Mouse (Mus musculus) heart, embryonic 10.5 days (tissue): ENCODE data around the gene Rab3b. TPM values are rescaled to one million over a fixed set of nuclear protein-coding genes. Genes with fewer than 3 reads are reported as not detected.

Source experiments
- DNase-seq: peaks from one replicate; pipeline ENCODE4 v3.0.0-alpha.2; 2017; ENCODE audit warnings: low spot score
- H3K27ac ChIP-seq: fragments of 300-500 bp; sonication (generic); 2 replicates; pipeline ENCODE4 v1.5.1; 2016; ENCODE audit warnings: mild to moderate bottlenecking
- H3K27me3 ChIP-seq: fragments of 300-500 bp; sonication (generic); 2 replicates; pipeline ENCODE4 v1.6.1; 2016; ENCODE audit warnings: mild to moderate bottlenecking; ENCODE audit not compliant: poor library complexity, insufficient read depth, severe bottlenecking
- H3K36me3 ChIP-seq: fragments of 300-500 bp; sonication (generic); 2 replicates; pipeline ENCODE4 v1.6.1; 2016; ENCODE audit warnings: mild to moderate bottlenecking, moderate library complexity
- H3K4me1 ChIP-seq: fragments of 300-500 bp; sonication (generic); 2 replicates; pipeline ENCODE4 v1.6.1; 2016; ENCODE audit warnings: mild to moderate bottlenecking
- H3K4me3 ChIP-seq: fragments of 300-500 bp; sonication (generic); 2 replicates; pipeline ENCODE4 v1.5.1; 2016; ENCODE audit warnings: mild to moderate bottlenecking, moderate library complexity
- H3K9me3 ChIP-seq: fragments of 300-500 bp; sonication (generic); 2 replicates; pipeline ENCODE4 v1.6.1; 2016; ENCODE audit warnings: mild to moderate bottlenecking, moderate library complexity
- WGBS: fragments of 180-500 bp; shearing (Covaris S2); methylation state at CpG from one replicate; pipeline ENCODE4 v1.1.7; 2016; 5-methylcytosine and 5-hydroxymethylcytosine counted together
- polyA plus RNA-seq: library from polyadenylated mRNA; unstranded; fragments of >200 nt; fragmentation: Nextera tagmentation; extraction: Ambion mirVana; gene quantifications from 2 replicates; pipeline ENCODE4 v1.2.1, GENCODE M21; 2016

Gene Rab3b
- polyA plus RNA-seq, 1 experiment from 2014 or later = 15.7 TPM

- 80% methylated on average over 17 of the region's 17 CpGs for WGBS
- Histone ChIP-seq H3K36me3 (no peaks in the 10 kb centered on the region), H3K27ac (no peak overlapping the region), H3K9me3 (no peaks in the 10 kb centered on the region), H3K27me3 (no peaks in the 10 kb centered on the region; the same call in 1 of the 2 replicates), H3K4me1 (no peaks in the 10 kb centered on the region), H3K4me3 (no peak overlapping the region)
- DNase-seq = no peak
These were observed 62.0 kb downstream of the Rab3b start for GRCm38 (mm10) chr4:108940681-108941473.

GRCm38 (mm10) chr4:108942171-108942570 is 63.3 kb downstream of the Rab3b start:
- no peak overlapping the region for H3K4me3 ChIP-seq
- DNase-seq = no peak
- 79% methylated on average over 4 of the region's 4 CpGs for WGBS
- H3K27ac ChIP-seq = no peak overlapping the region
- H3K9me3 ChIP-seq = no peaks in the 10 kb centered on the region
- no peaks in the 10 kb centered on the region; the same call in 1 of the 2 replicates for H3K27me3 ChIP-seq
- H3K36me3 ChIP-seq = no peaks in the 10 kb centered on the region
- H3K4me1 ChIP-seq = no peaks in the 10 kb centered on the region

GRCm38 (mm10) chr4:108942986-108943720 is 64.3 kb downstream of the Rab3b start:
- no peaks in the 10 kb centered on the region for H3K4me1 ChIP-seq
- H3K27ac ChIP-seq = no peak overlapping the region
- no peaks in the 10 kb centered on the region for H3K9me3 ChIP-seq
- 83% methylated on average over 11 of the region's 11 CpGs for WGBS
- no peak for DNase-seq
- H3K27me3 ChIP-seq = no peaks in the 10 kb centered on the region; the same call in 1 of the 2 replicates
- H3K36me3 ChIP-seq = no peaks in the 10 kb centered on the region
- no peak overlapping the region for H3K4me3 ChIP-seq

GRCm38 (mm10) chr4:108949168-108949567 is 70.3 kb downstream of the Rab3b start:
- Histone ChIP-seq H3K27me3 (no peaks in the 10 kb centered on the region), H3K27ac (no peak overlapping the region), H3K4me3 (no peak overlapping the region), H3K4me1 (no peaks in the 10 kb centered on the region), H3K36me3 (no peaks in the 10 kb centered on the region), H3K9me3 (no peaks in the 10 kb centered on the region)
- DNase-seq = no peak
- WGBS = 89% methylated on average over 7 of the region's 7 CpGs

- no peaks in the 10 kb centered on the region for H3K4me1 ChIP-seq
- H3K27ac ChIP-seq = no peak overlapping the region
- H3K27me3 ChIP-seq = no peaks in the 10 kb centered on the region
- WGBS = 83% methylated on average over 1 of the region's 1 CpGs
- no peaks in the 10 kb centered on the region for H3K36me3 ChIP-seq
- H3K9me3 ChIP-seq = no peaks in the 10 kb centered on the region
- no peak overlapping the region for H3K4me3 ChIP-seq
- DNase-seq = no peak
These were observed 71.3 kb downstream of the Rab3b start for GRCm38 (mm10) chr4:108950201-108950600.

- Histone ChIP-seq H3K27ac (no peak overlapping the region), H3K4me1 (no peaks in the 10 kb centered on the region), H3K36me3 (no peaks in the 10 kb centered on the region), H3K9me3 (no peaks in the 10 kb centered on the region), H3K4me3 (no peak overlapping the region), H3K27me3 (no peaks in the 10 kb centered on the region)
- no peak for DNase-seq
- 88% methylated on average over 4 of the region's 4 CpGs for WGBS
These were observed 72.8 kb downstream of the Rab3b start for GRCm38 (mm10) chr4:108951663-108952062.

GRCm38 (mm10) chr4:108959696-108960095 is 80.8 kb downstream of the Rab3b start:
- DNase-seq = no peak
- H3K4me3 ChIP-seq = no peak overlapping the region
- H3K27me3 ChIP-seq = no peaks in the 10 kb centered on the region
- WGBS = 77% methylated on average over 3 of the region's 3 CpGs
- no peak overlapping the region for H3K27ac ChIP-seq
- H3K36me3 ChIP-seq = no peaks in the 10 kb centered on the region
- H3K9me3 ChIP-seq = no peaks in the 10 kb centered on the region
- H3K4me1 ChIP-seq = no peaks in the 10 kb centered on the region

GRCm38 (mm10) chr4:108960619-108961460 is 82.0 kb downstream of the Rab3b start:
- Histone ChIP-seq H3K27ac (no peak overlapping the region), H3K4me3 (no peak overlapping the region), H3K27me3 (no peaks in the 10 kb centered on the region), H3K4me1 (no peaks in the 10 kb centered on the region), H3K9me3 (no peaks in the 10 kb centered on the region), H3K36me3 (no peaks in the 10 kb centered on the region)
- 78% methylated on average over 4 of the region's 4 CpGs for WGBS
- DNase-seq = no peak

- Histone ChIP-seq H3K4me1 (no peaks in the 10 kb centered on the region), H3K4me3 (no peak overlapping the region), H3K36me3 (no peaks in the 10 kb centered on the region), H3K9me3 (no peaks in the 10 kb centered on the region), H3K27me3 (no peaks in the 10 kb centered on the region), H3K27ac (no peak overlapping the region)
- whole genome bisulfite sequencing = 87% methylated on average over 6 of the region's 6 CpGs
- DNase-seq = no peak
These were observed 84.2 kb downstream of the Rab3b start for GRCm38 (mm10) chr4:108963017-108963416.

GRCm38 (mm10) chr4:108969517-108969916 is 90.7 kb downstream of the Rab3b start:
- 15% methylated on average over 3 of the region's 3 CpGs for WGBS
- DNase-seq = no peak

GRCm38 (mm10) chr4:108971054-108971453 is 92.2 kb downstream of the Rab3b start:
- Histone ChIP-seq H3K27me3 (no peaks in the 10 kb centered on the region), H3K9me3 (no peaks in the 10 kb centered on the region), H3K36me3 (no peaks in the 10 kb centered on the region), H3K4me3 (no peak overlapping the region), H3K4me1 (0 out of 2 replicates have a peak, but pooled peaks cover 5% of the 10 kb centered on the region), H3K27ac (no peak overlapping the region)
- no peak for DNase-seq
- WGBS = 81% methylated on average over 5 of the region's 5 CpGs

More at GRCm38 (mm10) chr4:108969517-108969916, 90.7 kb downstream of the Rab3b start:
- Histone ChIP-seq H3K36me3 (no peaks in the 10 kb centered on the region), H3K4me3 (no peak overlapping the region), H3K27ac (no peak overlapping the region), H3K4me1 (0 out of 2 replicates have a peak, but pooled peaks cover 5% of the 10 kb centered on the region), H3K9me3 (no peaks in the 10 kb centered on the region), H3K27me3 (no peaks in the 10 kb centered on the region)

- H3K27me3 ChIP-seq = no peaks in the 10 kb centered on the region
- no peak for DNase-seq
- H3K9me3 ChIP-seq = no peaks in the 10 kb centered on the region
- H3K4me3 ChIP-seq = no peak overlapping the region
- no peaks in the 10 kb centered on the region for H3K4me1 ChIP-seq
- no peak overlapping the region for H3K27ac ChIP-seq
- H3K36me3 ChIP-seq = no peaks in the 10 kb centered on the region
- WGBS = 41% methylated on average over 6 of the region's 6 CpGs
These were observed 97.7 kb downstream of the Rab3b start for GRCm38 (mm10) chr4:108976458-108977071.
